Mouse (Mus musculus) kidney, adult 2 months (tissue): ENCODE data around the gene Esrrg.

Source experiments
- CTCF ChIP-seq: fragments of 200-500 bp; conservative IDR thresholded peaks from 2 replicates; pipeline ENCODE4 v1.5.1; 2011; ENCODE audit warnings: low read depth, mild to moderate bottlenecking, control low read depth, low read length, moderate library complexity, mixed read lengths; ENCODE audit not compliant: insufficient read depth, insufficient read length
- POLR2A ChIP-seq: fragments of 200-500 bp; IDR thresholded peaks from one replicate; pipeline ENCODE4 v1.6.1; 2011; ENCODE audit warnings: low read depth, low read length, control low read depth

- no peak for TF ChIP-seq CTCF
- TF ChIP-seq POLR2A = no peak
Observed at GRCm38 (mm10) chr1:188035957-188036356, 427.4 kb downstream of the Esrrg start.
